Mouse (Mus musculus): ENCODE data around the gene Kcne2. TPM values are rescaled to one million over a fixed set of nuclear protein-coding genes. Genes with fewer than 3 reads are reported as not detected.
A peak's percentile ranks its signal among the peaks of the same experiment; 100 is the strongest.

Gene Kcne2
- polyA plus RNA-seq, 1 experiment from 2014 or later = 0.09 TPM

GRCm38 (mm10) chr16:92340612-92341511 is 48.7 kb downstream of the Kcne2 start:
- Histone ChIP-seq H3K4me3 (no peak overlapping the region), H3K4me1 (peaks cover 15% of the 10 kb centered on the region; the same call in 1 of the 2 replicates), H3K9me3 (no peaks in the 10 kb centered on the region), H3K36me3 (no peaks in the 10 kb centered on the region), H3K27ac (no peak overlapping the region), H3K27me3 (peaks cover 7% of the 10 kb centered on the region), H3K9ac (no peak overlapping the region), H3K4me2 (replicated peaks) (peak overlapping the region; percentile 54)
- WGBS = 30% methylated on average over 27 of the region's 27 CpGs
- ATAC-seq (ENCODE audit: low FRiP score, low read depth) = peak; percentile 76

GRCm38 (mm10) chr16:92345177-92345576 is 53.0 kb downstream of the Kcne2 start:
- no peak overlapping the region for H3K4me2 ChIP-seq (replicated peaks)
- no peaks in the 10 kb centered on the region for H3K36me3 ChIP-seq
- H3K4me1 ChIP-seq = peaks cover 9% of the 10 kb centered on the region; the same call in 1 of the 2 replicates
- no peak for ATAC-seq (ENCODE audit: low FRiP score, low read depth)
- 70% methylated on average over 11 of the region's 11 CpGs for WGBS
- no peak overlapping the region for H3K27ac ChIP-seq
- peaks cover 13% of the 10 kb centered on the region for H3K27me3 ChIP-seq
- no peak overlapping the region for H3K9ac ChIP-seq
- H3K4me3 ChIP-seq = no peak overlapping the region
- no peaks in the 10 kb centered on the region for H3K9me3 ChIP-seq

- Histone ChIP-seq H3K9me3 (no peaks in the 10 kb centered on the region), H3K27me3 (0 out of 2 replicates have a peak, but pooled peaks cover 12% of the 10 kb centered on the region), H3K36me3 (no peaks in the 10 kb centered on the region), H3K4me3 (no peak overlapping the region), H3K27ac (no peak overlapping the region), H3K4me2 (replicated peaks) (no peak overlapping the region), H3K9ac (no peak overlapping the region), H3K4me1 (no peaks in the 10 kb centered on the region)
- WGBS = 82% methylated on average over 13 of the region's 13 CpGs
- ATAC-seq (ENCODE audit: low FRiP score, low read depth) = no peak
These were observed 54.2 kb downstream of the Kcne2 start for GRCm38 (mm10) chr16:92346297-92346916.

Other genes starting within 250 kb of the Kcne2 start
- gene Mrps6, start 234.1 kb upstream of the Kcne2 start, polyA plus RNA-seq (2015; fragmentation: Nextera tagmentation; extraction: Ambion mirVana) = 96.1 and 96.5 TPM in 2 replicates
- gene Gm49711, start 234.1 kb upstream of the Kcne2 start, polyA plus RNA-seq (2015; fragmentation: Nextera tagmentation; extraction: Ambion mirVana) = 0.18 and 0.57 TPM in 2 replicates
- gene Slc5a3, start 234.1 kb upstream of the Kcne2 start, polyA plus RNA-seq (2015; fragmentation: Nextera tagmentation; extraction: Ambion mirVana) = 7.5 and 9.0 TPM in 2 replicates
- 144 and 145 TPM in 2 replicates for gene Smim11, start 8.9 kb downstream of the Kcne2 start, polyA plus RNA-seq (2015; fragmentation: Nextera tagmentation; extraction: Ambion mirVana)
- gene Fam243, start 29.1 kb downstream of the Kcne2 start, polyA plus RNA-seq (2015; fragmentation: Nextera tagmentation; extraction: Ambion mirVana) = not detected in 2 replicates
- gene Kcne1, start 67.1 kb downstream of the Kcne2 start, polyA plus RNA-seq (2015; fragmentation: Nextera tagmentation; extraction: Ambion mirVana) = 0.17 and 0.22 TPM in 2 replicates
- gene Rcan1, start 178.5 kb downstream of the Kcne2 start, polyA plus RNA-seq (2015; fragmentation: Nextera tagmentation; extraction: Ambion mirVana) = 33.7 and 35.8 TPM in 2 replicates
- 2.6 and 2.8 TPM in 2 replicates for gene Clic6, start 193.3 kb downstream of the Kcne2 start, polyA plus RNA-seq (2015; fragmentation: Nextera tagmentation; extraction: Ambion mirVana)